Mouse (Mus musculus): ENCODE data around the gene Zfp62.

Gene Zfp62

GRCm38 (mm10) chr11:49205080-49205590, 2.0 kb downstream of the Zfp62 start:
- DNase-seq (ENCODE audit: low spot score): no peak

DNA sequence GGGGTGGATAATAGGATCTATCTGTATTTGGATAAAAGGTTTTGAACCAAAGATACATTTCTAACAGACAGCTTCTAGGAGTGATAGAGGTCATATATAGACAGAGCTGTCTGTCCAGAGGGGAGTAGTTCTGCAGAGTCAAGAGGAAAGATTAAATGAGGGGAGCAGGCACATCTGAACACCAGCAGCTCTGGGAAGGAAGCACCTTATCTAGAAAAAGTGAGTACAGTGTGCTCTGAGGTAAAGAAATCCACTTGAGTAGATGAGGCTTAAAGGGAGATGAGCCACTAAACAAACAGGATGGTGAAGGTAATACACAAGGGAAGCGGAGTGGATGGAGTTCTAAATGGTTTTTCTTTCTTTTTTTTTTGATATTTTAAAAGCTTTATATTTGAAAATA, 4.4 kb downstream of the Zfp62 start:
- no peak for DNase-seq (ENCODE audit: low spot score)

DNA sequence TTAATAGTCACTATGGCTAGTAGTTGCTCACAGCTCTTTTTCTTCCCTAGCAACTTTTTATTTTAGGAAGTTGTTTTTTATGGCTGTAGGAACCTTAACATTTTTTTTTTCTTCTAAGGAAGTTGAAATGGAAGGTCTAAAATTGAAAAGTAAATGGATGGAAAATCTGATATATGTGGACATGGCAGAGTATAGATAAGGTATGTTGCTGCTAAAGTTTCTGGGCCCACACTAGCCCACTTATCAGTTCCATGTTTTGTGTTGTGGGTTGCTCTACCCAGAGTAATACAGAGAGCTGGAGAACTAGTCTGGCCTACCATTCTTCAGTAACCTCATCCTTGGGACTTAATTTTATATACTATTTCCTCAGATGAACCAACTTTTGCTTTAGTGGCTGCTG, 9.5 kb downstream of the Zfp62 start:
- DNase-seq (ENCODE audit: low spot score): no peak

DNA sequence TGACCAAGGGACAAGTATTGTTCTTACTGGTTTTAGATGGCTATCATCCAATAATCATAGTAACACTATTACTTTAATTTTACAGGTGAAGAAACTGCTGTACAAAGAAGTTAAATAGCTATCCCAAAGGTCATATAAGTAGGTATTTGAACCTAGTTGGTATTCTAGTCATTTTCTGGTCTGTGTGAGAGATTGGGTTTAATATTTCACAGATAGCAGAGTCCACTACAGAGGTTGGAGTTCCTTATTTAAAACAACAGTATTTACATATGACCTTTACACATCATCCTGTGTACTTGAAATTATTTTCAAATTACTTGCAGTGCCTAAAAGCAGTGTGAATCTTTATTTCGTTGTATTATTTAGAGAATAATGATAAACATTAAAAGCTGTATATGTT, 10.4 kb downstream of the Zfp62 start:
- no peak for DNase-seq (ENCODE audit: low spot score)

DNA sequence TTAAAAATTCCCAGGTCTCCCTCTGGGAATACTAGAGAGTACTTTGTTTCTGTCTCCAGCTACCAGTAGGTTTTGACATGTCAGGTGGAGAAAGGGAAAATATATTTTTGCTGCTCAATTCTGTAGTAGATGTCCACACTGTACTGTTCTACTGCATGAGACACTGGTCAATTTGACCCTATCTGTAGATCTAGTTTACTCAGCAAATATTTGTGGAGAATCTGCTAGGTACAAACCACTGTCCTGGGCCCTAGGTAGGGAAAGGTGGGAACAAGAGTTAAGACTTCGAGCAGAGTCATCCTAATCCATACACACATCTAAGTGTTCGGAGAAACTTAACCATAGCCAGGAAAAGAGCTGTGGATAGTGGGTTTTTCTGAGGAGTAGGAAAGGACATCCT, 16.2 kb downstream of the Zfp62 start:
- DNase-seq (ENCODE audit: low spot score): no peak

- no peak for DNase-seq (ENCODE audit: low spot score)
Measured at GRCm38 (mm10) chr11:49224455-49224854, 21.4 kb downstream of the Zfp62 start.

GRCm38 (mm10) chr11:49232781-49233180, 29.7 kb downstream of the Zfp62 start:
- no peak for DNase-seq (ENCODE audit: low spot score)

- DNase-seq (ENCODE audit: low spot score): no peak
Measured at GRCm38 (mm10) chr11:49235459-49236207, 32.5 kb downstream of the Zfp62 start.

- DNase-seq (ENCODE audit: low spot score): no peak
Measured at GRCm38 (mm10) chr11:49236891-49237290, 33.8 kb downstream of the Zfp62 start.

- no peak for DNase-seq (ENCODE audit: low spot score)
Measured at GRCm38 (mm10) chr11:49237532-49237931, 34.4 kb downstream of the Zfp62 start.

DNA sequence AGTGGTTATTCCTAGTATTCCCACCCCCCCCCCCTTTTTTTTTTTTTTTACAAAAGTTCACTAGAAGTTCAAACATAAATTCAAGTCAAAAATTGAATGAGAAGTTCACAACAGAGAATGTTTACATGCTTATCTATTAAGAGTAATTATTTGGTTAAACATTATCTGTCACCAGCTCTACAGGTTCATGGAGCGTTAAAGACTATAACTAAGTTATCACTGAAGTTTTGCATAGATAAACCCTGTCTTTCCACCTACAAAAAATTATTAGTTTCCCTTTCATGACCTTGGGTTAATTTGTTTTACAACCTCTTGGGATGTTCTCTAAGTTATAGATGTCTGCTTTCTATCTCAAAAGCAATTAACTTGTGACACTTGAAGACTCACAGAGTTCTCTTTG, 37.2 kb downstream of the Zfp62 start:
- no peak for DNase-seq (ENCODE audit: low spot score)

- DNase-seq (ENCODE audit: low spot score): no peak
Measured at GRCm38 (mm10) chr11:49240874-49241273, 37.8 kb downstream of the Zfp62 start.

DNA sequence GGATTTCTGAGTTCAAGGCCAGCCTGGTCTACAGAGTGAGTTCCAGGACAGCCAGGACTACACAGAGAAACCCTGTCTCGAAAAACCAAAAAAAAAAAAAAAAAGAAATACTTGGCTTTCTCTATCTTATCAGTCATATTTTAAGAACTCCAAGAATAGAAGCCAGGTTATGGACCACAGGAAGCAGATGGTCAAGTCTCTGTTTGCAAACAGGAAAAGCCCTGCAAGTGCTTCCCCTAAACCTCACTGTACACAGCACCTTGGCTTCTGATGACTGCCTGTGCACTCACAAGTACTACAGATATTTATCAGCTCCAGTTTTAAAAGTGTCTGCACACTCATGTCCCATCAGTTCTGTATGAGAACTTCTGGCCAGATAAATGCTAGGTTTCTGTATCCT, 38.4 kb downstream of the Zfp62 start:
- no peak for DNase-seq (ENCODE audit: low spot score)

DNA sequence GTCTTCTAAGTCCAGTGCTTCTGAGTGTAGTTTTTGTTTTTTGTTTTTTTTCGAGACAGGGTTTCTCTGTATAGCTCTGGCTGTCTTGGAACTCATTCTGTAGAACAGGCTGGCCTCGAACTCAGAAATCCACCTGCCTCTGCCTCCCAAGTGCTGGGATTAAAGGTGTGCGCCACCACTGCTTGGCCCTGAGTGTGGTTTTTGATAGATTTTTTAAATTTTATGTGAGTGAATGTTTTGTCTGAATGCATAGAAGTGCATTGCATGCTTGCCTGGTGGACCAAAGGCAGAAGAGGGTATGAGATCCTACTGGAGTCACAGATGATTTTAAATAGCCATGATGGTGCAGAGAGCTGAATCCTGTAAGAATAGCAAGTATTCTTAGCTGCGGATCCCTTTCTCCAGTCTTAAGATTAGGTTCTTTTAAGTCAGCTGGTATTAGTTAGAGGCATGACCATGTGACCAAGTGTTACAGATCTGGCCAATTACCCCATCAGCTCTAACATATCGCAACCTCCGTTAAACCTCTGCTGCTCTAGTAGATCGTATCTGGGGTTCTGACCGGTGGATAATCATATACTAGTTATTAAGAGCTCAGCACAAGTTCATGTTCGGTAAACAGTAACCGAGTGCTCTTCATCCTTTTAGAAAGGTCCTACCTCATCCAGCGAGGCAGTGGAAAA, 40.0 kb downstream of the Zfp62 start:
- no peak for DNase-seq (ENCODE audit: low spot score)

GRCm38 (mm10) chr11:49243727-49244594, 40.9 kb downstream of the Zfp62 start, which contains the start of gene Mgat1:
Mgat1 (plus strand) TSS chr11:49244191.
- no peak for DNase-seq (ENCODE audit: low spot score)

- no peak for DNase-seq (ENCODE audit: low spot score)
Measured at GRCm38 (mm10) chr11:49244595-49244930, 41.5 kb downstream of the Zfp62 start.

- no peak for DNase-seq (ENCODE audit: low spot score)
Measured at GRCm38 (mm10) chr11:49245176-49245575, 42.1 kb downstream of the Zfp62 start.

GRCm38 (mm10) chr11:49245634-49246415, 42.7 kb downstream of the Zfp62 start:
- DNase-seq (ENCODE audit: low spot score): no peak

GRCm38 (mm10) chr11:49246523-49246922, 43.4 kb downstream of the Zfp62 start:
- no peak for DNase-seq (ENCODE audit: low spot score)

GRCm38 (mm10) chr11:49247255-49247654, 44.2 kb downstream of the Zfp62 start:
- DNase-seq (ENCODE audit: low spot score): no peak

DNA sequence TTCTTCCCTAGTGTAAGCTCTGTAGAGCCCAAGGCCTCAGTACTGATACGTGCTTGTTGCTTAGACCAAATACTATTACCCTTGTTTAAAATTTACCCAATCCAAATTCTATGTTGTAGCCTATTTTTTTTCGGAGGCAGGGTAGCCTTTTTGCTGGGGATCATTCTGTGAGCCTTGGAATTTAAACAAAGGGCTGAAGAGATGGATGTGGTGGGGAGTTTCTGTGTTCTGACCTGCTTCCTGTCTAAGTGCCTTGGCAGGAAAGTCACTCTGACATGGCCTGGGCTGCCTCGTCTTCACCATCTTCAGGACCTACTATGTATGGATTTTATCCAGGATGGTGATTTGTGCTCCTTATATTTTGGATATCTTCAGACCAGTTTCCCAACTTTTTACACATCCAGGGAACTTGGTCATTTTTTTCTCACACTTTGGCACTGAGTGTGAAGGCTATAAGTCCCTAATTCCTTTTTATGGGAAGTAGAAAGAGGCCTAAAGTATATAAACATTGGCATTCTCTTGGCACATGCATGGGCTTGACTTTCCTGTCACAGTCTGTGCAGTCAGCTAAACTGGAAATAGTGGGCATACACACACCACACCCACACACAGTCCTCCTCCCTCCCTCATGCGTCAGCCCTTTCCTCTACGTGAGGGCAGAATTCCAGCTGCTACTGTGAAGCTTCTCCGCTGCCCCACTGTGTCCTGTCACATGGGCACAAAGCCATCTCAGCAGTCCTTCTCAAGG, 45.3 kb downstream of the Zfp62 start:
- DNase-seq (ENCODE audit: low spot score): no peak
